Mouse (Mus musculus): ENCODE measurements around the gene Lmna.

DNA sequence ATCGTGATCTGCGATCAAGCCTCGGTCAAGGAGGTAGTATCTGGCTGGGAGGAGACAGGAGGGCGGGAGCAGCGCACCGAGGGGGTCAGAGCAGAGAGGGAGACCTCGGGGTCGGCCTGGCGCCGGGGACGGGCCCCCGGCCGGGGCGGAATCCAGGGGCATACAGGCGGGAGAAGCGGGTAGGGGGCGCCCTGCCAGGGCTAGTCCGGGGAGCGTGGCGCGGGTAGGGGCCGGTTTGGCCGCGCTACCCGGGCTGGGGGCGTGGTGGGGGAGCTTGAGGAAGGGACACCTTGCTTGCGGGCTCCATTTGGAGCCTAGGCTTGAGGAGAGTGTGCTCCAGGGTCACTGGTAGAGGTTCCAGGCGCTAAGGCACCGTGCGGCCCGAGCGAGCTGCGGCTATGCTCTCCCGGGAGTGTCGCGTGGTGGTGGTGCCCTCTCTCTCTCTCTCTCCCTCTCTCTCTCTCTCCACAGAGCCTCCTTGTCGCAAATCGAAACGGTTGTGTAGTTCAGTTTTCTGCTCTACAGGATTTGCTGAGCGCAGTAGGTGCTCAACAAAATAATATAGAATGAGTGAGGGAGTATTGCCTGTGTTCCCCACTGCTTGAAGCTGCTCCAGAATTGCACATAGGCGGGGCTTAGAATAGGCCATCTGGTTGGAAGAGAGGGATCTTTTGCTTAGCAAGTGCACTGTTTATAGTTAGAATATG, 44.3 kb upstream of the Lmna start:
- TF ChIP-seq SIN3A (IDR thresholded peaks at IDR 0.05; ENCODE audit: low read length) (peak; percentile 77), ZNF384 (IDR thresholded peaks at IDR 0.05; ENCODE audit: low read depth, low read length) (no peak)

All from MEL (cell line).